Mouse (Mus musculus): ENCODE data around the gene Bspry. TPM values are rescaled to one million over a fixed set of nuclear protein-coding genes. Genes with fewer than 3 reads are reported as not detected.

Bspry gene
- polyA plus RNA-seq, 1 experiment = 1.1 TPM

- Histone ChIP-seq H3K36me3 (ENCODE audit: control insufficient read depth, insufficient read depth) (peaks cover 3% of the 10 kb centered on the region), H3K4me3 (peak overlapping the region; percentile 63), H3K4me2 (ENCODE audit: low read depth) (peak overlapping the region; percentile 91), H3ac (ENCODE audit: control insufficient read depth, insufficient read length) (no peak overlapping the region), H3K27me3 (ENCODE audit: control insufficient read depth, insufficient read depth, insufficient read length) (no peaks in the 10 kb centered on the region), H3K79me2 (ENCODE audit: control insufficient read depth, insufficient read depth) (peaks cover under 1% of the 10 kb centered on the region)
- no peak for TF ChIP-seq SRF (IDR thresholded peaks at IDR 0.05; ENCODE audit: control insufficient read depth, insufficient read length, low read depth)
- TF ChIP-seq MAX (IDR thresholded peaks at IDR 0.05; ENCODE audit: low read depth) = no peak
- TF ChIP-seq CEBPB (IDR thresholded peaks at IDR 0.05; ENCODE audit: insufficient read depth, poor library complexity, severe bottlenecking) = no peak
- TF ChIP-seq MYOG (IDR thresholded peaks at IDR 0.05; ENCODE audit: control insufficient read depth in 1 of 3, insufficient read depth in 1 of 3, insufficient read length in 2 of 3, low read depth in 2 of 3) = no peak
- no peak for TF ChIP-seq REST (IDR thresholded peaks at IDR 0.05; ENCODE audit: insufficient read depth, insufficient read length)
- TF ChIP-seq POLR2AphosphoS2 (IDR thresholded peaks at IDR 0.05; ENCODE audit: insufficient read length, low read depth) = no peak
- TF ChIP-seq POLR2A (IDR thresholded peaks at IDR 0.05; ENCODE audit: insufficient read length, low read depth) = no peak
- no peak for TF ChIP-seq TCF12 (IDR thresholded peaks at IDR 0.05; ENCODE audit: insufficient read depth, poor library complexity, severe bottlenecking)
- no peak for TF ChIP-seq USF1 (IDR thresholded peaks at IDR 0.05; ENCODE audit: low read depth)
- TF ChIP-seq MYOD1 (IDR thresholded peaks at IDR 0.05; ENCODE audit: control insufficient read depth in 1 of 3, insufficient read length in 2 of 3, low read depth in 2 of 3) = no peak
- TF ChIP-seq E2F4 (IDR thresholded peaks at IDR 0.05; ENCODE audit: insufficient read depth) = no peak
- no peak for TF ChIP-seq TCF3 (IDR thresholded peaks at IDR 0.05; ENCODE audit: insufficient read length, low read depth)
Observed at GRCm38 (mm10) chr4:62518416-62519121, 38.7 kb downstream of the Bspry start.

- TF ChIP-seq POLR2A (IDR thresholded peaks at IDR 0.05; ENCODE audit: insufficient read length, low read depth) = no peak
- TF ChIP-seq MYOG (IDR thresholded peaks at IDR 0.05; ENCODE audit: control insufficient read depth in 1 of 3, insufficient read depth in 1 of 3, insufficient read length in 2 of 3, low read depth in 2 of 3) = no peak
- no peak for TF ChIP-seq POLR2AphosphoS2 (IDR thresholded peaks at IDR 0.05; ENCODE audit: insufficient read length, low read depth)
- no peak for TF ChIP-seq TCF3 (IDR thresholded peaks at IDR 0.05; ENCODE audit: insufficient read length, low read depth)
- no peak for TF ChIP-seq USF1 (IDR thresholded peaks at IDR 0.05; ENCODE audit: low read depth)
- no peak for TF ChIP-seq MYOD1 (IDR thresholded peaks at IDR 0.05; ENCODE audit: control insufficient read depth in 1 of 3, insufficient read length in 2 of 3, low read depth in 2 of 3)
- no peak for TF ChIP-seq E2F4 (IDR thresholded peaks at IDR 0.05; ENCODE audit: insufficient read depth)
- Histone ChIP-seq H3ac (ENCODE audit: control insufficient read depth, insufficient read length) (peak overlapping the region; percentile 16), H3K4me3 (peak overlapping the region; percentile 63), H3K36me3 (ENCODE audit: control insufficient read depth, insufficient read depth) (no peaks in the 10 kb centered on the region), H3K79me2 (ENCODE audit: control insufficient read depth, insufficient read depth) (peaks cover 8% of the 10 kb centered on the region), H3K27me3 (ENCODE audit: control insufficient read depth, insufficient read depth, insufficient read length) (no peaks in the 10 kb centered on the region), H3K4me2 (ENCODE audit: low read depth) (peak overlapping the region; percentile 91)
Observed at GRCm38 (mm10) chr4:62519122-62519848, 39.4 kb downstream of the Bspry start.

- H3K4me2 ChIP-seq (ENCODE audit: low read depth) = peak within 1 kb of the TSS; percentile 91
Observed at GRCm38 (mm10) chr4:62519849-62520233, 40.0 kb downstream of the Bspry start, which contains the start of gene Alad. Alad (minus strand) TSS chr4:62519918.

GRCm38 (mm10) chr4:62520892-62521400 is 41.1 kb downstream of the Bspry start:
- no peaks in the 10 kb centered on the region for H3K36me3 ChIP-seq (ENCODE audit: control insufficient read depth, insufficient read depth)
- H3K4me3 ChIP-seq = peak overlapping the region; percentile 63
- peaks cover 8% of the 10 kb centered on the region for H3K79me2 ChIP-seq (ENCODE audit: control insufficient read depth, insufficient read depth)
- peak overlapping the region; percentile 91 for H3K4me2 ChIP-seq (ENCODE audit: low read depth)
- H3K27me3 ChIP-seq (ENCODE audit: control insufficient read depth, insufficient read depth, insufficient read length) = no peaks in the 10 kb centered on the region
- no peak overlapping the region for H3ac ChIP-seq (ENCODE audit: control insufficient read depth, insufficient read length)
- TF ChIP-seq MAX (IDR thresholded peaks at IDR 0.05; ENCODE audit: low read depth) = no peak
- no peak for TF ChIP-seq POLR2A (IDR thresholded peaks at IDR 0.05; ENCODE audit: insufficient read length, low read depth)
- TF ChIP-seq POLR2AphosphoS2 (IDR thresholded peaks at IDR 0.05; ENCODE audit: insufficient read length, low read depth) = no peak

More at GRCm38 (mm10) chr4:62519849-62520233, 40.0 kb downstream of the Bspry start, which contains the start of gene Alad:
- Histone ChIP-seq H3ac (ENCODE audit: control insufficient read depth, insufficient read length) (peak within 1 kb of the TSS; percentile 16), H3K36me3 (ENCODE audit: control insufficient read depth, insufficient read depth) (no peaks in the 10 kb centered on the region), H3K4me3 (peak within 1 kb of the TSS; percentile 63), H3K79me2 (ENCODE audit: control insufficient read depth, insufficient read depth) (peaks cover 8% of the 10 kb centered on the region), H3K27me3 (ENCODE audit: control insufficient read depth, insufficient read depth, insufficient read length) (no peaks in the 10 kb centered on the region)
- TF ChIP-seq E2F4 (IDR thresholded peaks at IDR 0.05; ENCODE audit: insufficient read depth) (peak; percentile 63), POLR2A (IDR thresholded peaks at IDR 0.05; ENCODE audit: insufficient read length, low read depth) (no peak), REST (IDR thresholded peaks at IDR 0.05; ENCODE audit: insufficient read depth, insufficient read length) (no peak), MYOG (IDR thresholded peaks at IDR 0.05; ENCODE audit: control insufficient read depth in 1 of 3, insufficient read depth in 1 of 3, insufficient read length in 2 of 3, low read depth in 2 of 3) (no peak), MAX (IDR thresholded peaks at IDR 0.05; ENCODE audit: low read depth) (peak; percentile 81), TCF3 (IDR thresholded peaks at IDR 0.05; ENCODE audit: insufficient read length, low read depth) (no peak), USF1 (IDR thresholded peaks at IDR 0.05; ENCODE audit: low read depth) (peak; percentile 71), POLR2AphosphoS2 (IDR thresholded peaks at IDR 0.05; ENCODE audit: insufficient read length, low read depth) (no peak), MYOD1 (IDR thresholded peaks at IDR 0.05; ENCODE audit: control insufficient read depth in 1 of 3, insufficient read length in 2 of 3, low read depth in 2 of 3) (no peak), TCF12 (IDR thresholded peaks at IDR 0.05; ENCODE audit: insufficient read depth, poor library complexity, severe bottlenecking) (no peak), SRF (IDR thresholded peaks at IDR 0.05; ENCODE audit: control insufficient read depth, insufficient read length, low read depth) (no peak), CEBPB (IDR thresholded peaks at IDR 0.05; ENCODE audit: insufficient read depth, poor library complexity, severe bottlenecking) (no peak)

All from myocyte (in vitro differentiated cells).